Mouse (Mus musculus) midbrain, postnatal 0 days (tissue): ENCODE data around the gene Ifnz. TPM values are rescaled to one million over a fixed set of nuclear protein-coding genes. Genes with fewer than 3 reads are reported as not detected.

Source experiments
- ATAC-seq: fragments of 200-750 bp; cut with Nextera tagmentation; 2 replicates; pipeline ENCODE4 v1.8.0; 2017; ENCODE audit warnings: moderate number of reproducible peaks, mild to moderate bottlenecking, moderate TSS enrichment, moderate library complexity; ENCODE audit not compliant: low FRiP score
- DNase-seq: peaks from one replicate; pipeline ENCODE4 v3.0.0-alpha.2; 2015; ENCODE audit warnings: low spot score
- H3K27ac ChIP-seq: fragments of 300-500 bp; sonication (generic); 2 replicates; pipeline ENCODE4 v1.5.1; 2014; ENCODE audit warnings: low read depth, mild to moderate bottlenecking, low read length, mixed read lengths
- H3K27me3 ChIP-seq: fragments of 300-500 bp; sonication (generic); 2 replicates; pipeline ENCODE4 v1.6.1; 2014; ENCODE audit warnings: low read length, control low read depth, mixed read lengths; ENCODE audit not compliant: insufficient read depth
- H3K36me3 ChIP-seq: fragments of 300-500 bp; sonication (generic); 2 replicates; pipeline ENCODE4 v1.6.1; 2014; ENCODE audit warnings: low read length, control low read depth, mixed read lengths; ENCODE audit not compliant: insufficient read depth
- H3K4me1 ChIP-seq: fragments of 300-500 bp; sonication (generic); 2 replicates; pipeline ENCODE4 v1.6.1; 2014; ENCODE audit warnings: mild to moderate bottlenecking, control low read depth, antibody characterized with exemption, low read length, mixed read lengths; ENCODE audit not compliant: insufficient read depth
- H3K4me2 ChIP-seq: fragments of 300-500 bp; sonication (generic); 2 replicates; pipeline ENCODE4 v1.6.1; 2014; ENCODE audit warnings: low read depth, mild to moderate bottlenecking, low read length, mixed read lengths; ENCODE audit not compliant: poor library complexity, severe bottlenecking
- H3K4me3 ChIP-seq: fragments of 300-500 bp; sonication (generic); 2 replicates; pipeline ENCODE4 v1.5.1; 2014; ENCODE audit warnings: low read depth, mild to moderate bottlenecking, low read length, moderate library complexity
- H3K9ac ChIP-seq: fragments of 300-500 bp; sonication (generic); replicated peaks from 2 replicates; pipeline ENCODE4 v1.6.1; 2014; ENCODE audit warnings: mild to moderate bottlenecking, low read length, moderate library complexity, mixed read lengths; ENCODE audit not compliant: poor library complexity, severe bottlenecking
- H3K9me3 ChIP-seq: fragments of 300-500 bp; sonication (generic); 2 replicates; pipeline ENCODE4 v1.6.1; 2016; ENCODE audit warnings: low read length, control low read depth
- CTCF ChIP-seq: IDR thresholded peaks from 2 replicates; pipeline ENCODE4 v1.5.1; 2016; ENCODE audit warnings: antibody characterized with exemption, mild to moderate bottlenecking
- WGBS: fragments of 180-500 bp; shearing (Covaris S2); extraction: QIAGEN DNeasy Blood & Tissue Kit; methylation state at CpG from one replicate; pipeline ENCODE4 v1.1.7; 2014; 5-methylcytosine and 5-hydroxymethylcytosine counted together
- polyA plus RNA-seq: library from polyadenylated mRNA; unstranded; fragments of >200 nt; fragmentation: Nextera tagmentation; extraction: Ambion mirVana; gene quantifications from 2 replicates; pipeline ENCODE4 v1.2.1, GENCODE M21; 2015
- total RNA-seq: library from RNA; depleted of rRNA; stranded (reverse); fragments of >200 nt; gene quantifications from 2 replicates; pipeline ENCODE4 v1.2.3, GENCODE M21; 2014; rRNA removed

Gene Ifnz
- total and polyA plus RNA-seq, 2 experiments from 2014 or later = not detected

GRCm38 (mm10) chr4:88830523-88830922 lies 48.6 kb downstream of the Ifnz start:
- no peaks in the 10 kb centered on the region for H3K27me3 ChIP-seq
- no peaks in the 10 kb centered on the region for H3K9me3 ChIP-seq
- no peak overlapping the region for H3K4me2 ChIP-seq
- H3K9ac ChIP-seq = no peak overlapping the region
- 19% methylated on average over 4 of the region's 4 CpGs for WGBS
- ATAC-seq (no peak), DNase-seq (peak; percentile 17)
- no peak overlapping the region for H3K4me3 ChIP-seq
- H3K36me3 ChIP-seq = no peaks in the 10 kb centered on the region
- H3K4me1 ChIP-seq = no peaks in the 10 kb centered on the region
- peak; percentile 74 for TF ChIP-seq CTCF
- no peak overlapping the region for H3K27ac ChIP-seq

Other genes with a start within 250 kb of the Ifnz start
Only the 30 nearest of the 31 such genes appear.
- gene Ifna14, start 210.3 kb upstream of the Ifnz start, total RNA-seq = not detected in 2 replicates
- gene Ifna14, start 210.3 kb upstream of the Ifnz start, polyA plus RNA-seq = not detected in 2 replicates
- not detected in 2 replicates for gene Ifna9, start 189.7 kb upstream of the Ifnz start, total RNA-seq
- gene Ifna9, start 189.7 kb upstream of the Ifnz start, polyA plus RNA-seq = not detected in 2 replicates
- gene Ifna12, start 178.8 kb upstream of the Ifnz start, total RNA-seq = not detected in 2 replicates
- not detected in 2 replicates for gene Ifna12, start 178.8 kb upstream of the Ifnz start, polyA plus RNA-seq
- gene C87499, start 147.7 kb upstream of the Ifnz start, total RNA-seq = not detected in 2 replicates
- gene C87499, start 147.7 kb upstream of the Ifnz start, polyA plus RNA-seq = not detected in 2 replicates
- not detected in 2 replicates for gene Ifna13, start 137.7 kb upstream of the Ifnz start, total RNA-seq
- not detected in 2 replicates for gene Ifna13, start 137.7 kb upstream of the Ifnz start, polyA plus RNA-seq
- not detected in 2 replicates for gene Ifna16, start 105.2 kb upstream of the Ifnz start, total RNA-seq
- gene Ifna16, start 105.2 kb upstream of the Ifnz start, polyA plus RNA-seq = not detected in 2 replicates
- gene Ifna2, start 98.2 kb upstream of the Ifnz start, total RNA-seq = not detected in 2 replicates
- gene Ifna2, start 98.2 kb upstream of the Ifnz start, polyA plus RNA-seq = not detected in 2 replicates
- not detected in 2 replicates for gene Ifnab, start 90.8 kb upstream of the Ifnz start, total RNA-seq
- gene Ifnab, start 90.8 kb upstream of the Ifnz start, polyA plus RNA-seq = not detected in 2 replicates
- 0.71 TPM in 1 of 2 replicates, not detected in the other for gene Gm26566, start 60.3 kb upstream of the Ifnz start, total RNA-seq
- gene Gm26566, start 60.3 kb upstream of the Ifnz start, polyA plus RNA-seq = 0.49 and 1.3 TPM in 2 replicates
- gene Klhl9, start 59.7 kb upstream of the Ifnz start, total RNA-seq = 148 and 172 TPM in 2 replicates
- 77.6 and 82.5 TPM in 2 replicates for gene Klhl9, start 59.7 kb upstream of the Ifnz start, polyA plus RNA-seq
- not detected in 2 replicates for gene Gm13271, start 27.3 kb upstream of the Ifnz start, total RNA-seq
- not detected in 2 replicates for gene Gm13271, start 27.3 kb upstream of the Ifnz start, polyA plus RNA-seq
- gene Gm13283, start 22.0 kb upstream of the Ifnz start, total RNA-seq = not detected in 2 replicates
- not detected in 2 replicates for gene Gm13283, start 22.0 kb upstream of the Ifnz start, polyA plus RNA-seq
- gene Gm13290, start 8.3 kb upstream of the Ifnz start, total RNA-seq = not detected in 2 replicates
- not detected in 2 replicates for gene Gm13290, start 8.3 kb upstream of the Ifnz start, polyA plus RNA-seq
- not detected in 2 replicates for gene Gm13289, start 5.2 kb upstream of the Ifnz start, total RNA-seq
- gene Gm13289, start 5.2 kb upstream of the Ifnz start, polyA plus RNA-seq = not detected in 2 replicates
- gene Gm13272, start 2.3 kb upstream of the Ifnz start, total RNA-seq = not detected in 2 replicates
- not detected in 2 replicates for gene Gm13272, start 2.3 kb upstream of the Ifnz start, polyA plus RNA-seq
- not detected in 2 replicates for gene Gm13276, start 3.6 kb downstream of the Ifnz start, total RNA-seq
- not detected in 2 replicates for gene Gm13276, start 3.6 kb downstream of the Ifnz start, polyA plus RNA-seq
- gene Gm13277, start 6.5 kb downstream of the Ifnz start, total RNA-seq = not detected in 2 replicates
- not detected in 2 replicates for gene Gm13277, start 6.5 kb downstream of the Ifnz start, polyA plus RNA-seq
- gene Gm13278, start 9.4 kb downstream of the Ifnz start, total RNA-seq = not detected in 2 replicates
- gene Gm13278, start 9.4 kb downstream of the Ifnz start, polyA plus RNA-seq = not detected in 2 replicates
- not detected in 2 replicates for gene Gm13275, start 12.4 kb downstream of the Ifnz start, total RNA-seq
- not detected in 2 replicates for gene Gm13275, start 12.4 kb downstream of the Ifnz start, polyA plus RNA-seq
- gene Gm13279, start 15.3 kb downstream of the Ifnz start, total RNA-seq = not detected in 2 replicates
- not detected in 2 replicates for gene Gm13279, start 15.3 kb downstream of the Ifnz start, polyA plus RNA-seq
- gene Gm13285, start 17.5 kb downstream of the Ifnz start, total RNA-seq = not detected in 2 replicates
- gene Gm13285, start 17.5 kb downstream of the Ifnz start, polyA plus RNA-seq = not detected in 2 replicates
- gene Gm13287, start 21.1 kb downstream of the Ifnz start, total RNA-seq = not detected in 2 replicates
- not detected in 2 replicates for gene Gm13287, start 21.1 kb downstream of the Ifnz start, polyA plus RNA-seq
- gene Gm13288, start 23.4 kb downstream of the Ifnz start, total RNA-seq = not detected in 2 replicates
- not detected in 2 replicates for gene Gm13288, start 23.4 kb downstream of the Ifnz start, polyA plus RNA-seq
- not detected in 2 replicates for gene Ifna7, start 34.1 kb downstream of the Ifnz start, total RNA-seq
- not detected in 2 replicates for gene Ifna7, start 34.1 kb downstream of the Ifnz start, polyA plus RNA-seq
- not detected in 2 replicates for gene Ifna11, start 37.8 kb downstream of the Ifnz start, total RNA-seq
- not detected in 2 replicates for gene Ifna11, start 37.8 kb downstream of the Ifnz start, polyA plus RNA-seq
- gene Ifna6, start 45.3 kb downstream of the Ifnz start, total RNA-seq = not detected in 2 replicates
- not detected in 2 replicates for gene Ifna6, start 45.3 kb downstream of the Ifnz start, polyA plus RNA-seq
- gene Ifna5, start 53.4 kb downstream of the Ifnz start, total RNA-seq = not detected in 2 replicates
- gene Ifna5, start 53.4 kb downstream of the Ifnz start, polyA plus RNA-seq = not detected in 2 replicates
- gene Ifna4, start 59.7 kb downstream of the Ifnz start, total RNA-seq = not detected in 2 replicates
- not detected in 2 replicates for gene Ifna4, start 59.7 kb downstream of the Ifnz start, polyA plus RNA-seq
- gene Ifna1, start 68.0 kb downstream of the Ifnz start, total RNA-seq = not detected in 2 replicates
- gene Ifna1, start 68.0 kb downstream of the Ifnz start, polyA plus RNA-seq = not detected in 2 replicates
- gene Ifne, start 98.1 kb downstream of the Ifnz start, total RNA-seq = not detected in 2 replicates
- not detected in 2 replicates for gene Ifne, start 98.1 kb downstream of the Ifnz start, polyA plus RNA-seq